Mouse (Mus musculus): ENCODE data around the gene Gm28051.
A peak's percentile ranks its signal among the peaks of the same experiment; 100 is the strongest.

DNA sequence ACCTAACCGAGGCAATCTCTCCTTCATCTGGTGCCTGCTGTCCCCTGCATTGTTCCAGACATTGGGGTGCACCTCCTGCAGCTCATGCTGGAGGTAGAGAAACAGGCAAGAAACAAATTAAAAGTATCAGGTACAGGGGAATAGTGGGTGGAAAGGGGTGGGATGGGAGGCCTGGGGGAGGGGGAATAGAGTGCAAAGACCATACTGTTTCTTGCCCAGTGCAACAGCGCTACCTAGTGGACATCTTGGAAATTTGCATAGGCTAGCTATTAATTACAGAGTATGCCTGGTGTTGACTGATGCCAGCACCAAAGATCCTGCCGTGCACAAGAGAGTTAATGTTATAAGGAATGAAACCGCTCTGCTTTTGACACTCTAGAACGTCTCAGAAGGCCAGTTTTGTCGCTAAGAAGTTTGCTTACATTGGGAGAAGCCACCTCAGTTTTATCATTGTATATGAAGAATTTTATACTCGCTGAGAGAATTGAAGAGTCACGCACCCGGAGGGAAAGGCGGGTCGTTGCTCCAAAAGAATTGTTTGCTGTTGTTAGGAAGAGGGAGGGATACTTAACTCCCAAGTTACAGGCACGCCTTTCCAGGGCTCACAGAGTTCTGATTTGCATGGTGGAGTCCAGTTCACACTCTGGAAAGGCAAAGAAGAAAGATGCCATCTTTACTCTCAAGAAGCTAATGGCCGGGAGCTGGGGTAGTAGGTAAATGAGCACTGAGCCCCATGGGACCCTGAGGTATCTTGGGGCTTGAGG, 37.8 kb downstream of the Gm28051 start:
- TF ChIP-seq CTCF (IDR thresholded peaks at IDR 0.05; ENCODE audit: control insufficient read depth, insufficient read depth, insufficient read length) (peak; percentile 30), MYOG (IDR thresholded peaks at IDR 0.05; ENCODE audit: control insufficient read depth, extremely low read depth, insufficient read length) (no peak), USF1 (IDR thresholded peaks at IDR 0.05; ENCODE audit: low read depth) (no peak)

Measured in C2C12 (cell line).